In the genomic region with DNA sequence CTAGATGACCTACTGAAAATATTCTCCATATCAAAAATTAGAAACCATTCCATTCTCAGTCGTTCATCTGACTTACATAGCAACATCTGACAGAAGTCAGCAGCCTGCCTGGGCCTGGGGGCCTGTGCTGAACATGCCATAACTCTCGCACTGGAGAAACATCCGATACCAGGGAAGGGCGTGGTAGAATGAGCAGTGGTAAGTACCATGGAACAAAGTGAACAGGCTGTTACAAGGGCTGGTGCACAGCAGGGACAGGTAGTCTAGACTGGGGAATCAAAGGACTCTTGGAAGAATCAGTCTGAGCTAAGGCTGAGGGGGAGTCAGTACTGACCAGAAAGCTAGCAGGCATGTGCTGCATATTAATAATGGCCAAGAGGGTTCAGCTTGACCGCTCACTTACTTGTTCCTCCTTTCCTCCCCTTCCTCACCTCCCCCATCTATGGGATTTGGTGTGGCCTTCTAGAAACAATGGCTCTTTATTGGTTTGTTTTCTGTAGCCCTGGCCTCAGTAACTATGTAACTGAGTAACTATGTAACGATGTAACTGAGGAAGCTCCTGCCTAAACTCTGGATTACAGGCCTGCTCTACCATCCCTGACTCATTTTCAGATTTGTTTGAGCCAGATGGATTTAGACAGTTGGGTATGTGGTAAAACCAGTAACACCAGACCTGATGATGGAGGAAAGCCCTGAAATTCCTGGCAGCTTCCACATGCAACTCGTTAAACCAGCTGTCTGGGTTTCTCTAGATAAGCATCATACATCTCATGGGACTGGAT, we compare ENCODE assay signal across 13 mouse cellular contexts. TPM values are rescaled to one million over a fixed set of nuclear protein-coding genes. Genes with fewer than 3 reads are reported as not detected.
DNase-seq lines count a peak whose midpoint lies in the region; ATAC-seq and TF ChIP-seq lines count a peak whose summit lies in the region.
"Had no signal": no experiment of that assay in that cellular context is flagged by ENCODE, and none has a peak within 500 bp of the region (broad histone marks: within the 10 kb centered on the region; RNA-seq: fewer than 3 reads in every experiment).

No protein-coding gene starts in this region.

- ATAC-seq in embryonic facial prominence, embryonic 11.5 days (replicated peaks; ENCODE audit: insufficient number of reproducible peaks, low FRiP score, low TSS enrichment, low read depth) = no peak
- ATAC-seq in liver, embryonic 11.5 days (replicated peaks; ENCODE audit: low FRiP score) = no peak
- ATAC-seq: midbrain, embryonic 13.5 days had no signal

- no peaks in the 10 kb centered on the region for H3K27me3 ChIP-seq in embryonic facial prominence, embryonic 11.5 days (ENCODE audit: control insufficient read depth, insufficient read depth, low read length)
- H3K27me3 ChIP-seq in embryonic facial prominence, embryonic 10.5 days (replicated peaks; ENCODE audit: low read depth, poor library complexity, severe bottlenecking) = no peaks in the 10 kb centered on the region
- no peaks in the 10 kb centered on the region for H3K27me3 ChIP-seq in liver, embryonic 11.5 days (replicated peaks; ENCODE audit: control insufficient read depth, insufficient read depth, low read length)
- H3K27me3 ChIP-seq: heart, embryonic 15.5 days; liver, embryonic 15.5 days; midbrain, embryonic 13.5 days had no signal

- TF ChIP-seq POLR2A in embryonic fibroblast, embryonic 13.5 days (IDR thresholded peaks at IDR 0.05; ENCODE audit: low read depth, low read length) = no peak

- no peaks in the 10 kb centered on the region for H3K4me1 ChIP-seq in embryonic facial prominence, embryonic 11.5 days (ENCODE audit: control insufficient read depth, insufficient read depth, low read length)
- H3K4me1 ChIP-seq in embryonic facial prominence, embryonic 10.5 days = peaks cover 7% of the 10 kb centered on the region
- no peaks in the 10 kb centered on the region for H3K4me1 ChIP-seq in liver, embryonic 11.5 days (replicated peaks; ENCODE audit: control insufficient read depth, insufficient read depth, low read length)
- H3K4me1 ChIP-seq in embryonic fibroblast, embryonic 13.5 days (ENCODE audit: control insufficient read depth, insufficient read depth, low read length) = peaks cover 10% of the 10 kb centered on the region; the same call in 1 of the 2 replicates
- H3K4me1 ChIP-seq: heart, embryonic 15.5 days; liver, embryonic 15.5 days; midbrain, embryonic 13.5 days had no signal

- no peak overlapping the region for H3K27ac ChIP-seq in embryonic facial prominence, embryonic 11.5 days (replicated peaks; ENCODE audit: low read depth, low read length)
- H3K27ac ChIP-seq in embryonic facial prominence, embryonic 10.5 days (replicated peaks) = no peak overlapping the region; the same call in 1 of the 2 replicates
- H3K27ac ChIP-seq in liver, embryonic 11.5 days (ENCODE audit: low read depth, low read length) = no peak overlapping the region
- H3K27ac ChIP-seq in embryonic fibroblast, embryonic 13.5 days (ENCODE audit: insufficient read depth, low read length) = peak overlapping the region; percentile 41
- H3K27ac ChIP-seq: heart, embryonic 15.5 days; liver, embryonic 15.5 days; midbrain, embryonic 13.5 days had no signal

- TF ChIP-seq CTCF in embryonic fibroblast, embryonic 13.5 days (IDR thresholded peaks at IDR 0.05; ENCODE audit: borderline replicate concordance, insufficient read depth, low read length) = no peak

- no peaks in the 10 kb centered on the region for H3K9me3 ChIP-seq in embryonic facial prominence, embryonic 11.5 days (replicated peaks; ENCODE audit: control insufficient read depth, low read length)
- no peaks in the 10 kb centered on the region for H3K9me3 ChIP-seq in embryonic facial prominence, embryonic 10.5 days
- H3K9me3 ChIP-seq in liver, embryonic 11.5 days (ENCODE audit: control insufficient read depth, low read length) = no peaks in the 10 kb centered on the region
- H3K9me3 ChIP-seq: heart, embryonic 15.5 days; liver, embryonic 15.5 days; midbrain, embryonic 13.5 days had no signal

- H3K9ac ChIP-seq in embryonic facial prominence, embryonic 11.5 days (replicated peaks; ENCODE audit: low read length) = no peak overlapping the region
- H3K9ac ChIP-seq in liver, embryonic 11.5 days (ENCODE audit: low read depth, low read length) = no peak overlapping the region
- H3K9ac ChIP-seq: heart, embryonic 15.5 days; liver, embryonic 15.5 days; midbrain, embryonic 13.5 days had no signal

- H3K36me3 ChIP-seq in embryonic facial prominence, embryonic 11.5 days (replicated peaks; ENCODE audit: control insufficient read depth, insufficient read depth, low read depth, low read length) = no peaks in the 10 kb centered on the region
- no peaks in the 10 kb centered on the region for H3K36me3 ChIP-seq in embryonic facial prominence, embryonic 10.5 days (replicated peaks)
- no peaks in the 10 kb centered on the region for H3K36me3 ChIP-seq in liver, embryonic 11.5 days (ENCODE audit: control insufficient read depth, insufficient read depth, low read length)
- H3K36me3 ChIP-seq: heart, embryonic 15.5 days; liver, embryonic 15.5 days; midbrain, embryonic 13.5 days had no signal

- DNase-seq in embryonic facial prominence, embryonic 11.5 days (ENCODE audit: low spot score) = peak; percentile 43
- DNase-seq in embryonic facial prominence, embryonic 10.5 days (ENCODE audit: low spot score) = no peak
- DNase-seq in liver, embryonic 11.5 days (ENCODE audit: low spot score) = peak; percentile 22
- DNase-seq in liver = no peak
- DNase-seq in layer of hippocampus, postnatal 36 days = peak; percentile 50
- DNase-seq in cerebellum, postnatal 4 days (ENCODE audit: low spot score in 2 of 2) = no peak
- no peak for DNase-seq in heart, postnatal 36 days
- DNase-seq: adrenal gland, postnatal 14 days; cerebellum, adult 9-11 months had no signal

- intact Hi-C loops in heart, postnatal 36 days (cut with DNase I) = no loop called here

- no peak overlapping the region for H3K4me2 ChIP-seq in embryonic facial prominence, embryonic 11.5 days (ENCODE audit: low read depth, low read length)
- no peak overlapping the region for H3K4me2 ChIP-seq in liver, embryonic 11.5 days
- H3K4me2 ChIP-seq: heart, embryonic 15.5 days; liver, embryonic 15.5 days; midbrain, embryonic 13.5 days had no signal

- 53% methylated on average over 7 of the region's 7 CpGs for WGBS in embryonic facial prominence, embryonic 11.5 days
- WGBS in embryonic facial prominence, embryonic 10.5 days = 56% methylated on average over 7 of the region's 7 CpGs
- 75% methylated on average over 7 of the region's 7 CpGs for WGBS in liver, embryonic 11.5 days

- H3K4me3 ChIP-seq in embryonic facial prominence, embryonic 11.5 days (ENCODE audit: low read depth, low read length) = no peak overlapping the region
- H3K4me3 ChIP-seq in embryonic facial prominence, embryonic 10.5 days = no peak overlapping the region
- no peak overlapping the region for H3K4me3 ChIP-seq in liver, embryonic 11.5 days (ENCODE audit: low read depth, low read length)
- no peak overlapping the region for H3K4me3 ChIP-seq in embryonic fibroblast, embryonic 13.5 days (ENCODE audit: insufficient read depth, low read length)
- H3K4me3 ChIP-seq: heart, embryonic 15.5 days; liver, embryonic 15.5 days; midbrain, embryonic 13.5 days had no signal

RNA-seq across cellular contexts. Expression of gene Sdr9c7, which starts 26.5 kb away (rescaled TPM):
- not detected in 2 replicates for polyA plus RNA-seq in embryonic facial prominence, embryonic 11.5 days (2014; fragmentation: Nextera tagmentation; extraction: Ambion mirVana)
- polyA plus RNA-seq in embryonic facial prominence, embryonic 10.5 days (2016; fragmentation: Nextera tagmentation; extraction: Ambion mirVana) = not detected in 2 replicates
- not detected in 2 replicates for polyA plus RNA-seq in liver, embryonic 11.5 days (2014; fragmentation: Nextera tagmentation; extraction: Ambion mirVana)
- not detected in 2 replicates for polyA plus RNA-seq in embryonic fibroblast, embryonic 13.5 days (2011; ENCODE audit: insufficient read length, low read depth, missing spikeins)
- total RNA-seq in layer of hippocampus, postnatal 36 days (2021) = not detected
- total RNA-seq in heart, postnatal 36 days (2021) = not detected
- polyA plus RNA-seq: heart, embryonic 15.5 days; liver, embryonic 15.5 days; midbrain, embryonic 13.5 days had no signal

RNA-seq across cellular contexts. Expression of gene Rdh7, which starts 36.2 kb away (rescaled TPM):
- polyA plus RNA-seq in embryonic facial prominence, embryonic 11.5 days (2014; fragmentation: Nextera tagmentation; extraction: Ambion mirVana) = not detected in 2 replicates
- not detected in 2 replicates for polyA plus RNA-seq in embryonic facial prominence, embryonic 10.5 days (2016; fragmentation: Nextera tagmentation; extraction: Ambion mirVana)
- polyA plus RNA-seq in liver, embryonic 11.5 days (2014; fragmentation: Nextera tagmentation; extraction: Ambion mirVana) = 0.14 TPM in 1 of 2 replicates, not detected in the other
- polyA plus RNA-seq in embryonic fibroblast, embryonic 13.5 days (2011; ENCODE audit: insufficient read length, low read depth, missing spikeins) = not detected in 2 replicates
- total RNA-seq in layer of hippocampus, postnatal 36 days (2021) = not detected
- not detected for total RNA-seq in heart, postnatal 36 days (2021)
- polyA plus RNA-seq: heart, embryonic 15.5 days; midbrain, embryonic 13.5 days had no signal

RNA-seq across cellular contexts. Expression of gene Rdh16f2, which starts 58.5 kb away (rescaled TPM):
- polyA plus RNA-seq in embryonic facial prominence, embryonic 11.5 days (2014; fragmentation: Nextera tagmentation; extraction: Ambion mirVana) = not detected in 2 replicates
- not detected in 2 replicates for polyA plus RNA-seq in embryonic facial prominence, embryonic 10.5 days (2016; fragmentation: Nextera tagmentation; extraction: Ambion mirVana)
- not detected in 2 replicates for polyA plus RNA-seq in liver, embryonic 11.5 days (2014; fragmentation: Nextera tagmentation; extraction: Ambion mirVana)
- polyA plus RNA-seq in embryonic fibroblast, embryonic 13.5 days (2011; ENCODE audit: insufficient read length, low read depth, missing spikeins) = not detected in 2 replicates
- total RNA-seq in layer of hippocampus, postnatal 36 days (2021) = not detected
- total RNA-seq in heart, postnatal 36 days (2021) = not detected
- polyA plus RNA-seq: heart, embryonic 15.5 days; midbrain, embryonic 13.5 days had no signal

Comparison
In these comparisons a context has a peak if more than half of its experiments do, and no peak if none do; other contexts are left out.
1. DNase-seq: peak in embryonic facial prominence, embryonic 11.5 days (single experiment), liver, embryonic 11.5 days (single experiment) and layer of hippocampus, postnatal 36 days (2 of 2); none in embryonic facial prominence, embryonic 10.5 days (single experiment), liver (single experiment), cerebellum, postnatal 4 days (0 of 2) and heart, postnatal 36 days (0 of 2).